In the genomic region with DNA sequence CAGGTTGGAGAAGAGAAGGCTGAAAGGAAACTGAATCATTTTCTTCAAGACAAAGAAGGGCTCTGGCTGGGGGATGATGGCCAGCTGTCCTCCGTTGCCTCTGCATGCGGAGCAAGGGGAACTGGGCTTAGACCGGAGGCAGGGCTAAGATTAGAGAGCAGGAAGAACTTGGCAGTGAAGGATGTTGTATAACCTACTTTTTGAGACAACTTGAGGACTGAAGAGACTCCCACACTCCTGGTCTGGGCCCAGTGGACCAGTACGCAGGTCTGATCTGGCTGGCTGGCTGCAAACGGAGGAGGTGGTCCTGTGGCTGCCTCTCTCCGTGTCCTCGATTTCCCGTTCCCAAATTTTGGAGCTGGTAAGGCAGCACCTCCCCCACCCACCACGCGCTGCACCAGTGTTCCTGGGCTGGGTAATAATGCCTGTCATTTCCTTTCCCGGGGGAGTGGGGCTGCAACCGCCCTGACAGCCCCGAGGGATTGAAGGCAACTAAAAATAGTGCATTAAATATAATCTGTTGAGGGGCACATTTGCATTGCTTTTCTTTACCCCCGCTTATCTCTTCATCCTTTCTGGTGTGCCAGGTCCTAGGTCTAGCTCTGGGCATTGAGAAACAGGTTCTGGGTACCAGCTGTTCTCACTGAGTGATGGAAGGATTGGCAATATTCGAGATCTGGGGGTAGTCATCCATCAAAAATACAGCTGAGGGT, we compare ENCODE assay signal across 8 mouse cellular contexts. TPM values are rescaled to one million over a fixed set of nuclear protein-coding genes. Genes with fewer than 3 reads are reported as not detected.
DNase-seq lines count a peak whose midpoint lies in the region; ATAC-seq and TF ChIP-seq lines count a peak whose summit lies in the region.

No protein-coding gene starts in this region.

- no peak for DNase-seq in hindbrain, embryonic 11.5 days (ENCODE audit: low spot score)
- DNase-seq in forebrain, postnatal 0 days: no peak
- DNase-seq in hindbrain, postnatal 0 days (ENCODE audit: low spot score): no peak
- DNase-seq in limb, embryonic 14.5 days (ENCODE audit: low spot score): no peak
- peak; percentile 62 for DNase-seq in right cerebral cortex, postnatal 25 days
- DNase-seq in cerebellum, postnatal 25 days: no peak
- DNase-seq in spleen, postnatal 14 days (ENCODE audit: low spot score in 2 of 2): no peak

- H3K4me2 ChIP-seq in hindbrain, embryonic 13.5 days: no peak overlapping the region
- no peak overlapping the region for H3K4me2 ChIP-seq in hindbrain, embryonic 11.5 days (replicated peaks; ENCODE audit: low read depth, low read length)
- H3K4me2 ChIP-seq in forebrain, postnatal 0 days (ENCODE audit: low read depth): no peak overlapping the region
- H3K4me2 ChIP-seq in hindbrain, postnatal 0 days (ENCODE audit: low read depth, low read length): no peak overlapping the region
- H3K4me2 ChIP-seq in limb, embryonic 14.5 days (replicated peaks; ENCODE audit: low read depth, low read length, severe bottlenecking): peak overlapping the region; percentile 30; the same call in 1 of the 2 replicates

- no peak for TF ChIP-seq POLR2A in limb, embryonic 14.5 days (IDR thresholded peaks at IDR 0.05; ENCODE audit: borderline replicate concordance, extremely low read depth, insufficient read depth, insufficient read length)

- H3K27ac ChIP-seq in hindbrain, embryonic 13.5 days: no peak overlapping the region
- H3K27ac ChIP-seq in hindbrain, embryonic 11.5 days (ENCODE audit: low read depth, low read length): no peak overlapping the region
- H3K27ac ChIP-seq in forebrain, postnatal 0 days (ENCODE audit: low read depth, low read length): peak overlapping the region; percentile 23; the same call in 1 of the 2 replicates
- no peak overlapping the region for H3K27ac ChIP-seq in hindbrain, postnatal 0 days
- no peak overlapping the region for H3K27ac ChIP-seq in limb, embryonic 14.5 days (replicated peaks; ENCODE audit: low read depth, low read length)

- no peak overlapping the region for H3K9ac ChIP-seq in hindbrain, embryonic 13.5 days
- no peak overlapping the region for H3K9ac ChIP-seq in hindbrain, embryonic 11.5 days (ENCODE audit: low read depth, low read length)
- H3K9ac ChIP-seq in forebrain, postnatal 0 days: 0 out of 2 replicates have a peak overlapping the region, but pooled peaks have one; percentile 10
- no peak overlapping the region for H3K9ac ChIP-seq in hindbrain, postnatal 0 days (replicated peaks; ENCODE audit: low read length)
- H3K9ac ChIP-seq in limb, embryonic 14.5 days (ENCODE audit: low read depth, low read length, severe bottlenecking): no peak overlapping the region

- H3K9me3 ChIP-seq in hindbrain, embryonic 13.5 days: no peaks in the 10 kb centered on the region
- H3K9me3 ChIP-seq in hindbrain, embryonic 11.5 days (ENCODE audit: control insufficient read depth, low read length): no peaks in the 10 kb centered on the region
- H3K9me3 ChIP-seq in forebrain, postnatal 0 days (ENCODE audit: low read length): no peaks in the 10 kb centered on the region
- H3K9me3 ChIP-seq in hindbrain, postnatal 0 days (ENCODE audit: low read length): no peaks in the 10 kb centered on the region
- no peaks in the 10 kb centered on the region for H3K9me3 ChIP-seq in limb, embryonic 14.5 days (ENCODE audit: control insufficient read depth, low read length)

- peaks cover 14% of the 10 kb centered on the region for H3K4me1 ChIP-seq in hindbrain, embryonic 13.5 days (replicated peaks)
- H3K4me1 ChIP-seq in hindbrain, embryonic 11.5 days (replicated peaks; ENCODE audit: control insufficient read depth, insufficient read depth, low read length): no peaks in the 10 kb centered on the region; the same call in 1 of the 2 replicates
- H3K4me1 ChIP-seq in forebrain, postnatal 0 days (ENCODE audit: insufficient read depth): peaks cover 9% of the 10 kb centered on the region
- H3K4me1 ChIP-seq in hindbrain, postnatal 0 days (ENCODE audit: insufficient read depth, low read length): no peaks in the 10 kb centered on the region
- peaks cover 10% of the 10 kb centered on the region for H3K4me1 ChIP-seq in limb, embryonic 14.5 days (ENCODE audit: control insufficient read depth, insufficient read depth, low read length)

- ATAC-seq in hindbrain, embryonic 13.5 days (ENCODE audit: low FRiP score): peak; percentile 41; the same call in 1 of the 2 replicates
- ATAC-seq in hindbrain, embryonic 11.5 days (ENCODE audit: low FRiP score): no peak
- ATAC-seq in forebrain, postnatal 0 days: peak; percentile 68
- ATAC-seq in hindbrain, postnatal 0 days: peak; percentile 38; the same call in 1 of the 2 replicates
- no peak for ATAC-seq in limb, embryonic 14.5 days (ENCODE audit: low FRiP score, low read depth)

- no peak for TF ChIP-seq CTCF in forebrain, postnatal 0 days (IDR thresholded peaks at IDR 0.05; ENCODE audit: low read depth)
- no peak for TF ChIP-seq CTCF in hindbrain, postnatal 0 days (IDR thresholded peaks at IDR 0.05; ENCODE audit: low read depth)

- H3K4me3 ChIP-seq in hindbrain, embryonic 13.5 days: no peak overlapping the region
- H3K4me3 ChIP-seq in hindbrain, embryonic 11.5 days (ENCODE audit: low read depth, low read length): no peak overlapping the region
- no peak overlapping the region for H3K4me3 ChIP-seq in forebrain, postnatal 0 days (ENCODE audit: low read depth, low read length)
- H3K4me3 ChIP-seq in hindbrain, postnatal 0 days (ENCODE audit: low read length): no peak overlapping the region
- H3K4me3 ChIP-seq in limb, embryonic 14.5 days (replicated peaks; ENCODE audit: low read length): no peak overlapping the region

- H3K27me3 ChIP-seq in hindbrain, embryonic 13.5 days: no peaks in the 10 kb centered on the region
- H3K27me3 ChIP-seq in hindbrain, embryonic 11.5 days (ENCODE audit: control insufficient read depth, insufficient read depth, low read length): no peaks in the 10 kb centered on the region
- no peaks in the 10 kb centered on the region for H3K27me3 ChIP-seq in forebrain, postnatal 0 days (ENCODE audit: insufficient read depth, low read length)
- H3K27me3 ChIP-seq in hindbrain, postnatal 0 days (ENCODE audit: insufficient read depth, low read length): no peaks in the 10 kb centered on the region
- no peaks in the 10 kb centered on the region for H3K27me3 ChIP-seq in limb, embryonic 14.5 days (ENCODE audit: control insufficient read depth, insufficient read depth, low read length)

- WGBS in hindbrain, embryonic 13.5 days: 34% methylated on average over 15 of the region's 15 CpGs
- WGBS in hindbrain, embryonic 11.5 days: 42% methylated on average over 15 of the region's 15 CpGs
- WGBS in forebrain, postnatal 0 days: 45% methylated on average over 15 of the region's 15 CpGs
- WGBS in hindbrain, postnatal 0 days: 34% methylated on average over 15 of the region's 15 CpGs
- WGBS in limb, embryonic 14.5 days: 16% methylated on average over 15 of the region's 15 CpGs

- no peaks in the 10 kb centered on the region for H3K36me3 ChIP-seq in hindbrain, embryonic 13.5 days
- no peaks in the 10 kb centered on the region for H3K36me3 ChIP-seq in hindbrain, embryonic 11.5 days (ENCODE audit: control insufficient read depth, insufficient read depth, low read length)
- H3K36me3 ChIP-seq in forebrain, postnatal 0 days (ENCODE audit: insufficient read depth): no peaks in the 10 kb centered on the region
- H3K36me3 ChIP-seq in hindbrain, postnatal 0 days (ENCODE audit: insufficient read depth, low read length): no peaks in the 10 kb centered on the region
- H3K36me3 ChIP-seq in limb, embryonic 14.5 days (ENCODE audit: control insufficient read depth, insufficient read depth, low read length): no peaks in the 10 kb centered on the region

RNA-seq across cellular contexts. Expression of a gene that starts 12.6 kb away (rescaled TPM):
- polyA plus RNA-seq in hindbrain, embryonic 13.5 days (2015; fragmentation: Nextera tagmentation; extraction: Ambion mirVana): 10.9 and 11.6 TPM in 2 replicates
- polyA plus RNA-seq in hindbrain, embryonic 11.5 days (2014; fragmentation: Nextera tagmentation; extraction: Ambion mirVana): 7.8 and 8.8 TPM in 2 replicates
- total RNA-seq in forebrain, postnatal 0 days (2014; rRNA removed): 9.2 and 13.8 TPM in 2 replicates
- polyA plus RNA-seq in forebrain, postnatal 0 days (2015; fragmentation: Nextera tagmentation; extraction: Ambion mirVana): 8.9 and 13.7 TPM in 2 replicates
- total RNA-seq in hindbrain, postnatal 0 days (2014; rRNA removed): 9.7 and 18.7 TPM in 2 replicates
- 12.5 and 15.5 TPM in 2 replicates for polyA plus RNA-seq in hindbrain, postnatal 0 days (2015; fragmentation: Nextera tagmentation; extraction: Ambion mirVana)
- 7.8 and 8.1 TPM in 2 replicates for polyA plus RNA-seq in limb, embryonic 14.5 days (2012; rRNA removed)
- 9.4 and 12.0 TPM in 2 replicates for polyA plus RNA-seq in limb, embryonic 14.5 days (2014; fragmentation: Nextera tagmentation; extraction: Ambion mirVana)

RNA-seq across cellular contexts. Expression of a gene that starts 15.3 kb away (rescaled TPM):
- 9.2 and 14.9 TPM in 2 replicates for polyA plus RNA-seq in hindbrain, embryonic 13.5 days (2015; fragmentation: Nextera tagmentation; extraction: Ambion mirVana)
- 3.4 TPM in 2 replicates for polyA plus RNA-seq in hindbrain, embryonic 11.5 days (2014; fragmentation: Nextera tagmentation; extraction: Ambion mirVana)
- 76.2 and 112 TPM in 2 replicates for total RNA-seq in forebrain, postnatal 0 days (2014; rRNA removed)
- 152 and 176 TPM in 2 replicates for polyA plus RNA-seq in forebrain, postnatal 0 days (2015; fragmentation: Nextera tagmentation; extraction: Ambion mirVana)
- 6.0 and 8.3 TPM in 2 replicates for total RNA-seq in hindbrain, postnatal 0 days (2014; rRNA removed)
- 11.9 and 15.4 TPM in 2 replicates for polyA plus RNA-seq in hindbrain, postnatal 0 days (2015; fragmentation: Nextera tagmentation; extraction: Ambion mirVana)
- polyA plus RNA-seq in limb, embryonic 14.5 days (2012; rRNA removed): 17.7 and 26.1 TPM in 2 replicates
- 12.3 and 17.2 TPM in 2 replicates for polyA plus RNA-seq in limb, embryonic 14.5 days (2014; fragmentation: Nextera tagmentation; extraction: Ambion mirVana)

RNA-seq across cellular contexts. Expression of a gene that starts 29.0 kb away (rescaled TPM):
- polyA plus RNA-seq in hindbrain, embryonic 13.5 days (2015; fragmentation: Nextera tagmentation; extraction: Ambion mirVana): 0.82 and 1.6 TPM in 2 replicates
- 0.80 and 0.85 TPM in 2 replicates for polyA plus RNA-seq in hindbrain, embryonic 11.5 days (2014; fragmentation: Nextera tagmentation; extraction: Ambion mirVana)
- 2.4 and 2.5 TPM in 2 replicates for total RNA-seq in forebrain, postnatal 0 days (2014; rRNA removed)
- 1.2 and 1.3 TPM in 2 replicates for polyA plus RNA-seq in forebrain, postnatal 0 days (2015; fragmentation: Nextera tagmentation; extraction: Ambion mirVana)
- total RNA-seq in hindbrain, postnatal 0 days (2014; rRNA removed): 3.0 and 3.9 TPM in 2 replicates
- 1.3 and 1.6 TPM in 2 replicates for polyA plus RNA-seq in hindbrain, postnatal 0 days (2015; fragmentation: Nextera tagmentation; extraction: Ambion mirVana)
- polyA plus RNA-seq in limb, embryonic 14.5 days (2012; rRNA removed): 4.8 and 5.2 TPM in 2 replicates
- polyA plus RNA-seq in limb, embryonic 14.5 days (2014; fragmentation: Nextera tagmentation; extraction: Ambion mirVana): 0.59 and 1.4 TPM in 2 replicates

RNA-seq across cellular contexts. Expression of a gene that starts 40.2 kb away (rescaled TPM):
- polyA plus RNA-seq in hindbrain, embryonic 13.5 days (2015; fragmentation: Nextera tagmentation; extraction: Ambion mirVana): 41.1 and 43.4 TPM in 2 replicates
- 29.1 and 31.2 TPM in 2 replicates for polyA plus RNA-seq in hindbrain, embryonic 11.5 days (2014; fragmentation: Nextera tagmentation; extraction: Ambion mirVana)
- total RNA-seq in forebrain, postnatal 0 days (2014; rRNA removed): 29.0 and 144 TPM in 2 replicates
- polyA plus RNA-seq in forebrain, postnatal 0 days (2015; fragmentation: Nextera tagmentation; extraction: Ambion mirVana): 36.3 and 37.3 TPM in 2 replicates
- total RNA-seq in hindbrain, postnatal 0 days (2014; rRNA removed): 34.2 and 43.7 TPM in 2 replicates
- polyA plus RNA-seq in hindbrain, postnatal 0 days (2015; fragmentation: Nextera tagmentation; extraction: Ambion mirVana): 36.1 and 37.9 TPM in 2 replicates
- 34.7 and 35.4 TPM in 2 replicates for polyA plus RNA-seq in limb, embryonic 14.5 days (2012; rRNA removed)
- 44.1 and 48.3 TPM in 2 replicates for polyA plus RNA-seq in limb, embryonic 14.5 days (2014; fragmentation: Nextera tagmentation; extraction: Ambion mirVana)

RNA-seq across cellular contexts. Expression of a gene that starts 45.5 kb away (rescaled TPM):
- polyA plus RNA-seq in hindbrain, embryonic 13.5 days (2015; fragmentation: Nextera tagmentation; extraction: Ambion mirVana): 16.1 and 17.1 TPM in 2 replicates
- polyA plus RNA-seq in hindbrain, embryonic 11.5 days (2014; fragmentation: Nextera tagmentation; extraction: Ambion mirVana): 19.8 and 22.2 TPM in 2 replicates
- total RNA-seq in forebrain, postnatal 0 days (2014; rRNA removed): 2.4 and 5.3 TPM in 2 replicates
- polyA plus RNA-seq in forebrain, postnatal 0 days (2015; fragmentation: Nextera tagmentation; extraction: Ambion mirVana): 10.2 and 10.8 TPM in 2 replicates
- total RNA-seq in hindbrain, postnatal 0 days (2014; rRNA removed): 4.2 TPM in 1 of 2 replicates, not detected in the other
- 11.6 and 13.9 TPM in 2 replicates for polyA plus RNA-seq in hindbrain, postnatal 0 days (2015; fragmentation: Nextera tagmentation; extraction: Ambion mirVana)
- 1.8 and 2.5 TPM in 2 replicates for polyA plus RNA-seq in limb, embryonic 14.5 days (2012; rRNA removed)
- polyA plus RNA-seq in limb, embryonic 14.5 days (2014; fragmentation: Nextera tagmentation; extraction: Ambion mirVana): 3.1 and 4.1 TPM in 2 replicates

Comparison
In these comparisons a context has a peak if more than half of its experiments do, and no peak if none do; other contexts are left out.
1. ATAC-seq: peak in hindbrain, embryonic 13.5 days (single experiment), forebrain, postnatal 0 days (single experiment) and hindbrain, postnatal 0 days (single experiment); none in hindbrain, embryonic 11.5 days (single experiment) and limb, embryonic 14.5 days (single experiment).